Mouse (Mus musculus): ENCODE results near the gene Trp53rkb.

- TF ChIP-seq CTCF (IDR thresholded peaks at IDR 0.05; ENCODE audit: borderline replicate concordance, control insufficient read depth, extremely low read depth, insufficient read depth, low read length, poor library complexity) (no peak), POLR2A (IDR thresholded peaks at IDR 0.05; ENCODE audit: control insufficient read depth, extremely low read depth, insufficient read depth, low read length, poor library complexity) (no peak)
Observed at GRCm38 (mm10) chr2:166809499-166809898, 17.2 kb downstream of the Trp53rkb start.
